Mouse (Mus musculus): ENCODE measurements around the gene Camta1. TPM values are rescaled to one million over a fixed set of nuclear protein-coding genes. Genes with fewer than 3 reads are reported as not detected.

The Camta1 gene
- polyA plus RNA-seq, 1 experiment: 3.6 TPM

Other genes starting within 250 kb of the Camta1 start
- gene Dnajc11, start 71.8 kb upstream of the Camta1 start, polyA plus RNA-seq (2012; rRNA removed): 60.8 and 69.6 TPM in 2 replicates
- gene Thap3, start 127.1 kb upstream of the Camta1 start, polyA plus RNA-seq (2012; rRNA removed): 21.0 and 24.7 TPM in 2 replicates
- gene Phf13, start 134.4 kb upstream of the Camta1 start, polyA plus RNA-seq (2012; rRNA removed): 4.4 and 4.8 TPM in 2 replicates
- 9.1 and 10.4 TPM in 2 replicates for gene Klhl21, start 146.9 kb upstream of the Camta1 start, polyA plus RNA-seq (2012; rRNA removed)
- 12.0 and 15.4 TPM in 2 replicates for gene Zbtb48, start 165.8 kb upstream of the Camta1 start, polyA plus RNA-seq (2012; rRNA removed)
- 0.04 and 0.07 TPM in 2 replicates for gene Tas1r1, start 176.7 kb upstream of the Camta1 start, polyA plus RNA-seq (2012; rRNA removed)
- gene Nol9, start 177.4 kb upstream of the Camta1 start, polyA plus RNA-seq (2012; rRNA removed): 16.0 and 17.2 TPM in 2 replicates
- 12.7 and 17.0 TPM in 2 replicates for gene Plekhg5, start 210.6 kb upstream of the Camta1 start, polyA plus RNA-seq (2012; rRNA removed)

All from large intestine, adult 2 months (tissue).